Mouse (Mus musculus): ENCODE data around the gene Olfr681. TPM values are rescaled to one million over a fixed set of nuclear protein-coding genes. Genes with fewer than 3 reads are reported as not detected.
"Not testable (repeated sequence)": the region's sequence is repeated elsewhere in the genome, so short reads cannot be mapped to it uniquely, and the experiment has no call there.

The Olfr681 gene
- not detected in 2 replicates for polyA plus RNA-seq (2015; fragmentation: Nextera tagmentation; extraction: Ambion mirVana)

GRCm38 (mm10) chr7:105116536-105116935 lies at the start of gene Olfr681:
TSS of gene Olfr681 (plus strand) at chr7:105116836.
- H3K27me3 ChIP-seq (replicated peaks): no peaks in the 10 kb centered on the region
- H3K9ac ChIP-seq (replicated peaks): no peak within 1 kb of the TSS
- H3K27ac ChIP-seq (replicated peaks): no peak within 1 kb of the TSS
- H3K4me2 ChIP-seq: no peak within 1 kb of the TSS
- H3K4me1 ChIP-seq: no peaks in the 10 kb centered on the region
- no peaks in the 10 kb centered on the region for H3K9me3 ChIP-seq (replicated peaks)
- no peak within 1 kb of the TSS for H3K4me3 ChIP-seq (replicated peaks)
- H3K36me3 ChIP-seq: no peaks in the 10 kb centered on the region
- no peak for ATAC-seq (ENCODE audit: low FRiP score)

GRCm38 (mm10) chr7:105080905-105081304 lies 35.7 kb upstream of the Olfr681 start, which contains the start of gene Olfr679:
TSS of gene Olfr679 (plus strand) at chr7:105081205.
- Histone ChIP-seq H3K9ac (replicated peaks) (no peak within 1 kb of the TSS), H3K4me1 (no peaks in the 10 kb centered on the region), H3K27me3 (replicated peaks) (no peaks in the 10 kb centered on the region), H3K27ac (replicated peaks) (no peak within 1 kb of the TSS), H3K9me3 (replicated peaks) (no peaks in the 10 kb centered on the region), H3K36me3 (no peaks in the 10 kb centered on the region), H3K4me3 (replicated peaks) (no peak within 1 kb of the TSS), H3K4me2 (no peak within 1 kb of the TSS)
- WGBS: 70% methylated on average over 1 of the region's 1 CpGs
- ATAC-seq (ENCODE audit: low FRiP score): no peak

- not testable (repeated sequence) for ATAC-seq (ENCODE audit: low FRiP score); H3K4me2 ChIP-seq; H3K36me3 ChIP-seq; H3K4me1 ChIP-seq; H3K27me3 ChIP-seq (replicated peaks); H3K9me3 ChIP-seq (replicated peaks); H3K4me3 ChIP-seq (replicated peaks); H3K27ac ChIP-seq (replicated peaks); H3K9ac ChIP-seq (replicated peaks)
Measured at GRCm38 (mm10) chr7:105092717-105093116, 23.9 kb upstream of the Olfr681 start, which contains the start of gene Olfr680-ps1. TSS of gene Olfr680-ps1 (minus strand) at chr7:105092817.

GRCm38 (mm10) chr7:105141275-105141674 lies 24.6 kb downstream of the Olfr681 start:
- 81% methylated on average over 2 of the region's 2 CpGs for WGBS
- ATAC-seq (ENCODE audit: low FRiP score): no peak

GRCm38 (mm10) chr7:105146912-105147311 lies 30.3 kb downstream of the Olfr681 start, which contains the start of gene Olfr683:
TSS of gene Olfr683 (minus strand) at chr7:105147012.
- Histone ChIP-seq H3K4me1 (no peaks in the 10 kb centered on the region), H3K4me3 (replicated peaks) (no peak within 1 kb of the TSS), H3K9ac (replicated peaks) (no peak within 1 kb of the TSS), H3K4me2 (no peak within 1 kb of the TSS), H3K9me3 (replicated peaks) (no peaks in the 10 kb centered on the region), H3K27me3 (replicated peaks) (no peaks in the 10 kb centered on the region), H3K27ac (replicated peaks) (no peak within 1 kb of the TSS), H3K36me3 (no peaks in the 10 kb centered on the region)
- 65% methylated on average over 1 of the region's 1 CpGs for WGBS
- ATAC-seq (ENCODE audit: low FRiP score): no peak

More at GRCm38 (mm10) chr7:105141275-105141674, 24.6 kb downstream of the Olfr681 start:
- H3K4me3 ChIP-seq (replicated peaks): no peak overlapping the region
- no peak overlapping the region for H3K27ac ChIP-seq (replicated peaks)
- H3K4me2 ChIP-seq: no peak overlapping the region
- H3K4me1 ChIP-seq: no peaks in the 10 kb centered on the region
- no peaks in the 10 kb centered on the region for H3K27me3 ChIP-seq (replicated peaks)
- H3K9ac ChIP-seq (replicated peaks): no peak overlapping the region
- no peaks in the 10 kb centered on the region for H3K9me3 ChIP-seq (replicated peaks)
- H3K36me3 ChIP-seq: no peaks in the 10 kb centered on the region

GRCm38 (mm10) chr7:105163553-105163952 lies 46.9 kb downstream of the Olfr681 start, which contains the start of gene Olfr684:
TSS of gene Olfr684 (minus strand) at chr7:105163653.
- ATAC-seq (ENCODE audit: low FRiP score): no peak
- Histone ChIP-seq H3K4me2 (no peak within 1 kb of the TSS), H3K27ac (replicated peaks) (no peak within 1 kb of the TSS), H3K9me3 (replicated peaks) (no peaks in the 10 kb centered on the region), H3K4me1 (no peaks in the 10 kb centered on the region), H3K9ac (replicated peaks) (no peak within 1 kb of the TSS), H3K27me3 (replicated peaks) (no peaks in the 10 kb centered on the region), H3K36me3 (no peaks in the 10 kb centered on the region), H3K4me3 (replicated peaks) (no peak within 1 kb of the TSS)
- WGBS: 65% methylated on average over 1 of the region's 1 CpGs

- Histone ChIP-seq H3K36me3 (no peaks in the 10 kb centered on the region), H3K27ac (replicated peaks) (no peak overlapping the region), H3K4me1 (no peaks in the 10 kb centered on the region), H3K4me3 (replicated peaks) (no peak overlapping the region), H3K9me3 (replicated peaks) (no peaks in the 10 kb centered on the region), H3K4me2 (no peak overlapping the region), H3K27me3 (replicated peaks) (no peaks in the 10 kb centered on the region), H3K9ac (replicated peaks) (no peak overlapping the region)
- WGBS: 60% methylated on average over 4 of the region's 4 CpGs
- ATAC-seq (ENCODE audit: low FRiP score): no peak
Measured at GRCm38 (mm10) chr7:105170773-105171172, 54.1 kb downstream of the Olfr681 start.

Other genes starting within 250 kb of the Olfr681 start
- not detected in 2 replicates for gene Olfr665, start 238.8 kb upstream of the Olfr681 start, polyA plus RNA-seq (2015; fragmentation: Nextera tagmentation; extraction: Ambion mirVana)
- not detected in 2 replicates for gene Olfr666, start 220.9 kb upstream of the Olfr681 start, polyA plus RNA-seq (2015; fragmentation: Nextera tagmentation; extraction: Ambion mirVana)
- not detected in 2 replicates for gene Olfr667, start 195.4 kb upstream of the Olfr681 start, polyA plus RNA-seq (2015; fragmentation: Nextera tagmentation; extraction: Ambion mirVana)
- not detected in 2 replicates for gene Olfr668, start 188.8 kb upstream of the Olfr681 start, polyA plus RNA-seq (2015; fragmentation: Nextera tagmentation; extraction: Ambion mirVana)
- not detected in 2 replicates for gene Olfr669, start 182.6 kb upstream of the Olfr681 start, polyA plus RNA-seq (2015; fragmentation: Nextera tagmentation; extraction: Ambion mirVana)
- not detected in 2 replicates for gene Olfr670, start 154.2 kb upstream of the Olfr681 start, polyA plus RNA-seq (2015; fragmentation: Nextera tagmentation; extraction: Ambion mirVana)
- not detected in 2 replicates for gene Olfr671, start 137.7 kb upstream of the Olfr681 start, polyA plus RNA-seq (2015; fragmentation: Nextera tagmentation; extraction: Ambion mirVana)
- not detected in 2 replicates for gene Olfr672, start 114.8 kb upstream of the Olfr681 start, polyA plus RNA-seq (2015; fragmentation: Nextera tagmentation; extraction: Ambion mirVana)
- not detected in 2 replicates for gene Olfr675, start 88.4 kb upstream of the Olfr681 start, polyA plus RNA-seq (2015; fragmentation: Nextera tagmentation; extraction: Ambion mirVana)
- gene Olfr676, start 84.1 kb upstream of the Olfr681 start, polyA plus RNA-seq (2015; fragmentation: Nextera tagmentation; extraction: Ambion mirVana): not detected in 2 replicates
- gene Olfr677, start 65.5 kb upstream of the Olfr681 start, polyA plus RNA-seq (2015; fragmentation: Nextera tagmentation; extraction: Ambion mirVana): not detected in 2 replicates
- gene Olfr678, start 52.4 kb upstream of the Olfr681 start, polyA plus RNA-seq (2015; fragmentation: Nextera tagmentation; extraction: Ambion mirVana): not detected in 2 replicates
- not detected in 2 replicates for gene Olfr679, start 35.6 kb upstream of the Olfr681 start, polyA plus RNA-seq (2015; fragmentation: Nextera tagmentation; extraction: Ambion mirVana)
- not detected in 2 replicates for gene Olfr680-ps1, start 24.0 kb upstream of the Olfr681 start, polyA plus RNA-seq (2015; fragmentation: Nextera tagmentation; extraction: Ambion mirVana)
- not detected in 2 replicates for gene Olfr683, start 30.2 kb downstream of the Olfr681 start, polyA plus RNA-seq (2015; fragmentation: Nextera tagmentation; extraction: Ambion mirVana)
- not detected in 2 replicates for gene Olfr684, start 46.8 kb downstream of the Olfr681 start, polyA plus RNA-seq (2015; fragmentation: Nextera tagmentation; extraction: Ambion mirVana)
- gene Olfr685, start 69.2 kb downstream of the Olfr681 start, polyA plus RNA-seq (2015; fragmentation: Nextera tagmentation; extraction: Ambion mirVana): not detected in 2 replicates
- not detected in 2 replicates for gene Olfr686, start 90.6 kb downstream of the Olfr681 start, polyA plus RNA-seq (2015; fragmentation: Nextera tagmentation; extraction: Ambion mirVana)
- not detected in 2 replicates for gene Olfr688, start 171.3 kb downstream of the Olfr681 start, polyA plus RNA-seq (2015; fragmentation: Nextera tagmentation; extraction: Ambion mirVana)
- gene Olfr689, start 194.3 kb downstream of the Olfr681 start, polyA plus RNA-seq (2015; fragmentation: Nextera tagmentation; extraction: Ambion mirVana): not detected in 2 replicates
- not detected in 2 replicates for gene Olfr690, start 217.3 kb downstream of the Olfr681 start, polyA plus RNA-seq (2015; fragmentation: Nextera tagmentation; extraction: Ambion mirVana)
- 0.23 and 0.26 TPM in 2 replicates for gene Olfr691, start 225.4 kb downstream of the Olfr681 start, polyA plus RNA-seq (2015; fragmentation: Nextera tagmentation; extraction: Ambion mirVana)